Mouse (Mus musculus) olfactory bulb, adult 2 months (tissue): ENCODE measurements around the gene Lasp1.

Experiments used
- CTCF ChIP-seq: fragments of 200-500 bp; IDR thresholded peaks from 2 replicates; pipeline ENCODE4 v1.5.1; 2012; ENCODE audit warnings: low read depth, mild to moderate bottlenecking, low read length, moderate library complexity; ENCODE audit not compliant: insufficient read depth
- POLR2A ChIP-seq: fragments of 200-500 bp; IDR thresholded peaks from 2 replicates; pipeline ENCODE4 v1.6.1; 2012; ENCODE audit warnings: mild to moderate bottlenecking, low read depth, low read length, moderate library complexity; ENCODE audit not compliant: insufficient read depth

- TF ChIP-seq POLR2A (no peak), CTCF (no peak)
Observed at GRCm38 (mm10) chr11:97851601-97852000, 52.8 kb downstream of the Lasp1 start.
